Mouse (Mus musculus) Patski (cell line): ENCODE measurements around the gene Coro2a. TPM values are rescaled to one million over a fixed set of nuclear protein-coding genes. Genes with fewer than 3 reads are reported as not detected.

Experiments
- ATAC-seq: fragments of 100-300 bp; one replicate; pipeline ENCODE4 v1.8.0; 2021
- CTCF ChIA-PET: fragments of 350-600 bp; sonication (Branson Sonifier 250); formaldehyde crosslinking; loops from one replicate; lab custom pipeline; 2022; ENCODE audit warnings: inconsistent platforms; lab: Charles Lee
- POLR2A ChIA-PET: fragments of 350-600 bp; sonication (Branson Sonifier 250); formaldehyde crosslinking; loops from one replicate; lab custom pipeline; 2022; ENCODE audit warnings: antibody characterized with exemption, inconsistent platforms; lab: Charles Lee
- DNase-seq: peaks from one replicate; pipeline ENCODE4 v3.0.0-alpha.2; 2011; ENCODE audit warnings: low read depth, low spot score
- H3K27me3 ChIP-seq: fragments of 371-371 bp; one replicate; pipeline ENCODE4 v1.5.1; 2021
- CTCF ChIP-seq: fragments of 100-300 bp; IDR thresholded peaks from one replicate; pipeline ENCODE4 v1.5.1; 2021
- in situ Hi-C: fragments of 300-500 bp; cut with MboI; formaldehyde crosslinking; loops from 3 replicates; pipeline ENCODE4 v1.11.1; 2018; ENCODE audit warnings: low pct_unique_long_range_greater_than_20kb, mixed read lengths
- polyA plus RNA-seq: library from polyadenylated mRNA; unstranded; gene quantifications from one replicate; pipeline ENCODE4 v1.2.3, GENCODE M21; 2021

Gene Coro2a
- polyA plus RNA-seq, 1 experiment from 2014 or later: 0.12 TPM

GRCm38 (mm10) chr4:46489028-46489925 lies 112.7 kb downstream of the Coro2a start, which contains the start of gene Nans:
TSS of gene Nans (plus strand) at chr4:46489248.
- ChIA-PET POLR2A (no interaction called here), CTCF (interaction anchor here (1.2 to 1.3 kb wide), 2 partner anchors 10 to 25 kb away, joined by 3 to 4 read pairs; no protein-coding TSS in a partner anchor)
- TF ChIP-seq CTCF: no peak
- in situ Hi-C loops: no loop called here
- ATAC-seq: peak; percentile 98
- peak; percentile 68 for DNase-seq
- H3K27me3 ChIP-seq: no peaks in the 10 kb centered on the region

GRCm38 (mm10) chr4:46487348-46487747 lies 114.7 kb downstream of the Coro2a start:
- no peaks in the 10 kb centered on the region for H3K27me3 ChIP-seq
- ATAC-seq (no peak), DNase-seq (no peak)
- in situ Hi-C loops: no loop called here
- POLR2A ChIA-PET: no interaction called here
- no peak for TF ChIP-seq CTCF
- CTCF ChIA-PET: interaction anchor here (1.5 kb wide), 1 partner anchor 9 kb away, joined by 3 read pairs; no protein-coding TSS in a partner anchor

Other genes with a start within 250 kb of the Coro2a start
- 2.8 TPM for gene Trmo, start 212.8 kb downstream of the Coro2a start, polyA plus RNA-seq
- not detected for gene Hemgn, start 188.7 kb downstream of the Coro2a start, polyA plus RNA-seq
- gene Anp32b, start 151.3 kb downstream of the Coro2a start, polyA plus RNA-seq: 183 TPM
- gene Nans, start 113.0 kb downstream of the Coro2a start, polyA plus RNA-seq: 51.0 TPM
- 0.44 TPM for gene Trim14, start 66.1 kb downstream of the Coro2a start, polyA plus RNA-seq
- 2.3 TPM for gene Tbc1d2, start 48.0 kb upstream of the Coro2a start, polyA plus RNA-seq